Mouse (Mus musculus) C2C12 (cell line): ENCODE data around the gene Ltbp4.

ENCODE experiments used
- CEBPB ChIP-seq: IDR thresholded peaks from one replicate; pipeline ENCODE4 v1.6.1; 2011; ENCODE audit warnings: low read depth, mild to moderate bottlenecking, control low read depth, moderate library complexity
- CTCF ChIP-seq: IDR thresholded peaks from one replicate; pipeline ENCODE4 v1.5.1; 2011; ENCODE audit not compliant: control insufficient read depth, insufficient read depth, insufficient read length

DNA sequence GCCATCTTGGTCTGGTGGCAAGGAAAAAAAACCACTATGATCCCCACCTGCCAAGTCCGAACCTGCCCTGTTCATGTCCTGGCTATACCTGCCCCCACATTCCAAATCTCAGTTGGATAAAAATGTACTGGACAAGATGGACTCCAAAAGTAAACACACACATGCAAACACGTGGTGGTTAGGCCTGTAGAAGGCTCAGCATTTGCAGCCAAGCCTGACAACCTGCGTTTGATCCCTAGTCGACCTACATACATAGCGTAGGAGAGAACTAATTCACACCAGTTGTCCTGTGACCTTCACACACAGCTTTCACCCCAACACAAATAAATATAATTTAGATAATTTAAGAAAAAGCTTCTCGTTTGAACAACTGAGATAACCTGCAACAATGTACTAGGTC is 23.3 kb upstream of the Ltbp4 start:
- no peak for TF ChIP-seq CTCF
- no peak for TF ChIP-seq CEBPB
